Mouse (Mus musculus): ENCODE measurements at regions not wholly inside any gene's neighbourhood (a gene's known extent, or its start where the extent isn't known, plus 50 kb on each side); places are given as distances from the start of the nearest gene placed in this dataset.

- 58% methylated on average over 4 of the region's 4 CpGs for WGBS
- no peaks in the 10 kb centered on the region for H3K36me3 ChIP-seq (ENCODE audit: control insufficient read depth, insufficient read depth, low read length)
- ATAC-seq: no peak
Observed at GRCm38 (mm10) chr17:4941286-4941800, 52.8 kb upstream of the Arid1b start.

GRCm38 (mm10) chr17:4942868-4943267, 51.3 kb upstream of the Arid1b start:
- no peak overlapping the region for H3K4me3 ChIP-seq (ENCODE audit: low read length)
- H3K36me3 ChIP-seq (ENCODE audit: control insufficient read depth, insufficient read depth, low read length): no peaks in the 10 kb centered on the region
- no peak overlapping the region for H3K4me2 ChIP-seq (ENCODE audit: low read depth, low read length)
- H3K9ac ChIP-seq (ENCODE audit: low read depth, low read length): no peak overlapping the region
- WGBS: 89% methylated on average over 7 of the region's 7 CpGs
- H3K27me3 ChIP-seq (replicated peaks; ENCODE audit: control insufficient read depth, insufficient read depth, low read length): no peaks in the 10 kb centered on the region
- H3K4me1 ChIP-seq (ENCODE audit: control insufficient read depth, insufficient read depth, low read length): peaks cover 11% of the 10 kb centered on the region
- no peaks in the 10 kb centered on the region for H3K9me3 ChIP-seq (ENCODE audit: control insufficient read depth, low read length)
- no peak for ATAC-seq
- H3K27ac ChIP-seq (ENCODE audit: low read length): no peak overlapping the region

More at GRCm38 (mm10) chr17:4941286-4941800, 52.8 kb upstream of the Arid1b start:
- Histone ChIP-seq H3K27ac (ENCODE audit: low read length) (no peak overlapping the region), H3K4me2 (ENCODE audit: low read depth, low read length) (no peak overlapping the region), H3K9me3 (ENCODE audit: control insufficient read depth, low read length) (no peaks in the 10 kb centered on the region), H3K27me3 (replicated peaks; ENCODE audit: control insufficient read depth, insufficient read depth, low read length) (no peaks in the 10 kb centered on the region), H3K9ac (ENCODE audit: low read depth, low read length) (no peak overlapping the region), H3K4me1 (ENCODE audit: control insufficient read depth, insufficient read depth, low read length) (peaks cover 7% of the 10 kb centered on the region), H3K4me3 (ENCODE audit: low read length) (no peak overlapping the region)

All from intestine, embryonic 16.5 days (tissue).